Comparison of ENCODE assay signal across 9 mouse cellular contexts in genomic region chr13:83725831-83726230, GRCm38 (mm10).
A peak's percentile ranks its signal among the peaks of the same experiment; 100 is the strongest.
DNase-seq lines count a peak whose midpoint lies in the region; ATAC-seq lines count a peak whose summit lies in the region.
"Had no signal": no experiment of that assay in that cellular context is flagged by ENCODE, and none has a peak within 500 bp of the region (broad histone marks: within the 10 kb centered on the region; RNA-seq: fewer than 3 reads in every experiment).

No protein-coding gene starts in this region.

- DNase-seq in right cerebral cortex, postnatal 4 days = peak; percentile 20
- DNase-seq in right cerebral cortex, postnatal 25 days = no peak
- DNase-seq in midbrain, embryonic 14.5 days = peak; percentile 74
- DNase-seq in urinary bladder, postnatal 4 days (ENCODE audit: low spot score in 2 of 2) = no peak
- DNase-seq in spleen, postnatal 4 days (ENCODE audit: low spot score in 2 of 2) = no peak
- no peak for DNase-seq in Muller cell, postnatal 12 days (ENCODE audit: inconsistent ontology term)

- peak overlapping the region; percentile 100 for H3K9ac ChIP-seq in forebrain, embryonic 15.5 days (replicated peaks)
- peak overlapping the region; percentile 100 for H3K9ac ChIP-seq in midbrain, embryonic 14.5 days (replicated peaks; ENCODE audit: low read length)
- H3K9ac ChIP-seq: liver, embryonic 14.5 days had no signal

- H3K4me1 ChIP-seq in forebrain, embryonic 15.5 days = no peaks in the 10 kb centered on the region
- no peaks in the 10 kb centered on the region for H3K4me1 ChIP-seq in midbrain, embryonic 14.5 days (ENCODE audit: control insufficient read depth, insufficient read depth, low read length)

- H3K27me3 ChIP-seq in forebrain, embryonic 15.5 days = no peaks in the 10 kb centered on the region
- no peaks in the 10 kb centered on the region; the same call in 1 of the 2 replicates for H3K27me3 ChIP-seq in midbrain, embryonic 14.5 days (ENCODE audit: control insufficient read depth, insufficient read depth, low read length)

- H3K27ac ChIP-seq in forebrain, embryonic 15.5 days (replicated peaks) = peak overlapping the region; percentile 100
- peak overlapping the region; percentile 100 for H3K27ac ChIP-seq in midbrain, embryonic 14.5 days (replicated peaks; ENCODE audit: low read depth, low read length)
- H3K27ac ChIP-seq: liver, embryonic 14.5 days had no signal

- no peak for ATAC-seq in forebrain, embryonic 15.5 days (replicated peaks)
- ATAC-seq in midbrain, embryonic 14.5 days (ENCODE audit: low FRiP score, low TSS enrichment) = no peak

- 2% methylated on average over 13 of the region's 13 CpGs for WGBS in forebrain, embryonic 15.5 days
- 3% methylated on average over 13 of the region's 13 CpGs for WGBS in midbrain, embryonic 14.5 days

- peak overlapping the region; percentile 78 for H3K4me3 ChIP-seq in forebrain, embryonic 15.5 days
- H3K4me3 ChIP-seq in midbrain, embryonic 14.5 days (replicated peaks; ENCODE audit: low read depth, low read length) = peak overlapping the region; percentile 86
- H3K4me3 ChIP-seq: megakaryocyte, embryonic 14.5 days had no signal

- H3K36me3 ChIP-seq in forebrain, embryonic 15.5 days = no peaks in the 10 kb centered on the region
- H3K36me3 ChIP-seq in midbrain, embryonic 14.5 days (ENCODE audit: control insufficient read depth, insufficient read depth, low read length) = no peaks in the 10 kb centered on the region

- no peaks in the 10 kb centered on the region for H3K9me3 ChIP-seq in forebrain, embryonic 15.5 days
- H3K9me3 ChIP-seq in midbrain, embryonic 14.5 days (ENCODE audit: control insufficient read depth, low read length) = no peaks in the 10 kb centered on the region
- H3K9me3 ChIP-seq: megakaryocyte, embryonic 14.5 days had no signal

- H3K4me2 ChIP-seq in forebrain, embryonic 15.5 days (replicated peaks) = peak overlapping the region; percentile 65
- peak overlapping the region; percentile 86 for H3K4me2 ChIP-seq in midbrain, embryonic 14.5 days (ENCODE audit: low read length)

Comparison
In these comparisons a context has a peak if more than half of its experiments do, and no peak if none do; other contexts are left out.
1. DNase-seq: peak in right cerebral cortex, postnatal 4 days (single experiment) and midbrain, embryonic 14.5 days (single experiment); none in right cerebral cortex, postnatal 25 days (single experiment), urinary bladder, postnatal 4 days (0 of 2), spleen, postnatal 4 days (0 of 2) and Muller cell, postnatal 12 days (single experiment).